Mouse (Mus musculus) midbrain, embryonic 15.5 days (tissue): Measurements from ENCODE around the gene Pitpnc1. TPM values are rescaled to one million over a fixed set of nuclear protein-coding genes. Genes with fewer than 3 reads are reported as not detected.
"Not testable (repeated sequence)": the region's sequence is repeated elsewhere in the genome, so short reads cannot be mapped to it uniquely, and the experiment has no call there.

Experiments
- ATAC-seq: fragments of 200-750 bp; cut with Nextera tagmentation; replicated peaks from 2 replicates; pipeline ENCODE4 v1.8.0; 2017; ENCODE audit warnings: moderate TSS enrichment
- H3K27ac ChIP-seq: fragments of 300-500 bp; sonication (generic); 2 replicates; pipeline ENCODE4 v1.5.1; 2015; ENCODE audit warnings: mild to moderate bottlenecking, inconsistent platforms
- H3K27me3 ChIP-seq: fragments of 300-500 bp; sonication (generic); replicated peaks from 2 replicates; pipeline ENCODE4 v1.6.1; 2015; ENCODE audit warnings: inconsistent platforms
- H3K36me3 ChIP-seq: fragments of 300-500 bp; sonication (generic); replicated peaks from 2 replicates; pipeline ENCODE4 v1.6.1; 2015; ENCODE audit warnings: inconsistent platforms
- H3K4me1 ChIP-seq: fragments of 300-500 bp; sonication (generic); 2 replicates; pipeline ENCODE4 v1.6.1; 2015; ENCODE audit warnings: inconsistent platforms
- H3K4me2 ChIP-seq: fragments of 300-500 bp; sonication (generic); 2 replicates; pipeline ENCODE4 v1.6.1; 2015; ENCODE audit warnings: inconsistent platforms, mild to moderate bottlenecking, moderate library complexity
- H3K4me3 ChIP-seq: fragments of 300-500 bp; sonication (generic); 2 replicates; pipeline ENCODE4 v1.5.1; 2015; ENCODE audit warnings: mild to moderate bottlenecking, inconsistent platforms
- H3K9ac ChIP-seq: fragments of 300-500 bp; sonication (generic); 2 replicates; pipeline ENCODE4 v1.6.1; 2015; ENCODE audit warnings: mild to moderate bottlenecking, inconsistent platforms
- H3K9me3 ChIP-seq: fragments of 300-500 bp; sonication (generic); 2 replicates; pipeline ENCODE4 v1.6.1; 2016; ENCODE audit warnings: inconsistent platforms
- WGBS: fragments of 180-500 bp; shearing (Covaris S2); methylation state at CpG from one replicate; pipeline ENCODE4 v1.1.7; 2015; ENCODE audit warnings: mixed read lengths; 5-methylcytosine and 5-hydroxymethylcytosine counted together
- polyA plus RNA-seq: library from polyadenylated mRNA; unstranded; fragments of >200 nt; fragmentation: Nextera tagmentation; extraction: Ambion mirVana; gene quantifications from 2 replicates; pipeline ENCODE4 v1.2.1, GENCODE M21; 2015

The Pitpnc1 gene
- polyA plus RNA-seq, result 43.0 and 43.7 TPM in 2 replicates

GRCm38 (mm10) chr11:107470521-107471041 is at the start of gene Pitpnc1:
Pitpnc1 (minus strand) TSS chr11:107470699.
- Histone ChIP-seq H3K27ac (peak within 1 kb of the TSS; percentile 89), H3K27me3 (no peaks in the 10 kb centered on the region), H3K4me3 (peak within 1 kb of the TSS; percentile 83), H3K9me3 (no peaks in the 10 kb centered on the region), H3K4me1 (peaks cover 27% of the 10 kb centered on the region), H3K36me3 (no peaks in the 10 kb centered on the region), H3K9ac (peak within 1 kb of the TSS; percentile 85), H3K4me2 (peak within 1 kb of the TSS; percentile 63)
- ATAC-seq, result peak; percentile 87
- WGBS, result 0% methylated on average over 37 of the region's 37 CpGs

- no peaks in the 10 kb centered on the region for H3K36me3 ChIP-seq
- no peak for ATAC-seq
- H3K4me3 ChIP-seq, result no peak overlapping the region
- H3K27ac ChIP-seq, result no peak overlapping the region
- WGBS, result 84% methylated on average over 5 of the region's 5 CpGs
- no peak overlapping the region for H3K9ac ChIP-seq
- no peaks in the 10 kb centered on the region for H3K9me3 ChIP-seq
- H3K27me3 ChIP-seq, result no peaks in the 10 kb centered on the region
- no peaks in the 10 kb centered on the region for H3K4me1 ChIP-seq
- H3K4me2 ChIP-seq, result no peak overlapping the region
Measured at GRCm38 (mm10) chr11:107518645-107519429, 48.3 kb upstream of the Pitpnc1 start.

GRCm38 (mm10) chr11:107516387-107516786 is 45.9 kb upstream of the Pitpnc1 start:
- Histone ChIP-seq H3K27ac (no peak overlapping the region), H3K4me3 (no peak overlapping the region), H3K9me3 (no peaks in the 10 kb centered on the region), H3K4me1 (no peaks in the 10 kb centered on the region), H3K9ac (no peak overlapping the region), H3K27me3 (no peaks in the 10 kb centered on the region), H3K36me3 (no peaks in the 10 kb centered on the region), H3K4me2 (no peak overlapping the region)
- no peak for ATAC-seq
- 94% methylated on average over 2 of the region's 2 CpGs for WGBS

GRCm38 (mm10) chr11:107513047-107513446 is 42.5 kb upstream of the Pitpnc1 start:
- peak; percentile 58 for ATAC-seq
- WGBS, result 70% methylated on average over 10 of the region's 10 CpGs

GRCm38 (mm10) chr11:107511954-107512353 is 41.5 kb upstream of the Pitpnc1 start:
- not testable (repeated sequence) for H3K27me3 ChIP-seq, H3K9ac ChIP-seq, H3K36me3 ChIP-seq, H3K27ac ChIP-seq, H3K4me3 ChIP-seq, H3K4me2 ChIP-seq, ATAC-seq, H3K9me3 ChIP-seq
- WGBS, result 52% methylated on average over 4 of the region's 5 CpGs
- H3K4me1 ChIP-seq, result peaks cover 15% of the 10 kb centered on the region

More at GRCm38 (mm10) chr11:107513047-107513446, 42.5 kb upstream of the Pitpnc1 start:
- no peak overlapping the region for H3K4me2 ChIP-seq
- H3K9me3 ChIP-seq, result no peaks in the 10 kb centered on the region
- peaks cover 15% of the 10 kb centered on the region for H3K4me1 ChIP-seq
- H3K27me3 ChIP-seq, result no peaks in the 10 kb centered on the region
- 0 out of 2 replicates have a peak overlapping the region, but pooled peaks have one; percentile 29 for H3K27ac ChIP-seq
- H3K9ac ChIP-seq, result no peak overlapping the region
- H3K36me3 ChIP-seq, result no peaks in the 10 kb centered on the region
- H3K4me3 ChIP-seq, result no peak overlapping the region

- Histone ChIP-seq H3K4me2 (peak overlapping the region; percentile 25), H3K4me3 (no peak overlapping the region), H3K4me1 (peaks cover 15% of the 10 kb centered on the region), H3K9me3 (no peaks in the 10 kb centered on the region), H3K36me3 (no peaks in the 10 kb centered on the region), H3K27me3 (no peaks in the 10 kb centered on the region), H3K27ac (no peak overlapping the region), H3K9ac (no peak overlapping the region)
- WGBS, result 5% methylated on average over 18 of the region's 18 CpGs
- ATAC-seq, result no peak
Measured at GRCm38 (mm10) chr11:107510362-107511269, 40.1 kb upstream of the Pitpnc1 start.

- Histone ChIP-seq H3K9me3 (no peaks in the 10 kb centered on the region), H3K36me3 (no peaks in the 10 kb centered on the region), H3K27ac (no peak overlapping the region), H3K4me1 (peaks cover 15% of the 10 kb centered on the region), H3K4me3 (no peak overlapping the region), H3K9ac (no peak overlapping the region), H3K27me3 (no peaks in the 10 kb centered on the region), H3K4me2 (0 out of 2 replicates have a peak overlapping the region, but pooled peaks have one; percentile 11)
- no peak; the same call in 1 of the 2 replicates for ATAC-seq
- 16% methylated on average over 11 of the region's 11 CpGs for WGBS
Measured at GRCm38 (mm10) chr11:107509631-107510338, 39.3 kb upstream of the Pitpnc1 start.

- H3K36me3 ChIP-seq, result no peaks in the 10 kb centered on the region
- H3K4me1 ChIP-seq, result peaks cover 15% of the 10 kb centered on the region
- no peaks in the 10 kb centered on the region for H3K9me3 ChIP-seq
- no peak overlapping the region for H3K4me2 ChIP-seq
- WGBS, result 52% methylated on average over 1 of the region's 1 CpGs
- no peak overlapping the region for H3K27ac ChIP-seq
- no peak for ATAC-seq
- H3K4me3 ChIP-seq, result no peak overlapping the region
- no peaks in the 10 kb centered on the region for H3K27me3 ChIP-seq
- H3K9ac ChIP-seq, result no peak overlapping the region
Measured at GRCm38 (mm10) chr11:107506260-107506659, 35.8 kb upstream of the Pitpnc1 start.

- H3K9ac ChIP-seq, H3K9me3 ChIP-seq, H3K4me2 ChIP-seq, ATAC-seq, H3K36me3 ChIP-seq, H3K27me3 ChIP-seq, H3K27ac ChIP-seq, H3K4me3 ChIP-seq, H3K4me1 ChIP-seq: not testable (repeated sequence)
- WGBS, result 92% methylated on average over 3 of the region's 4 CpGs
Measured at GRCm38 (mm10) chr11:107504364-107504763, 33.9 kb upstream of the Pitpnc1 start.

- no peaks in the 10 kb centered on the region for H3K4me1 ChIP-seq
- no peaks in the 10 kb centered on the region for H3K27me3 ChIP-seq
- no peaks in the 10 kb centered on the region for H3K9me3 ChIP-seq
- H3K9ac ChIP-seq, result no peak overlapping the region
- no peak overlapping the region for H3K4me3 ChIP-seq
- H3K4me2 ChIP-seq, result no peak overlapping the region
- no peak for ATAC-seq
- H3K27ac ChIP-seq, result no peak overlapping the region
- WGBS, result 86% methylated on average over 8 of the region's 8 CpGs
- peaks cover 6% of the 10 kb centered on the region; the same call in 1 of the 2 replicates for H3K36me3 ChIP-seq
Measured at GRCm38 (mm10) chr11:107502801-107503200, 32.3 kb upstream of the Pitpnc1 start.

- no peak overlapping the region for H3K4me3 ChIP-seq
- ATAC-seq, result no peak
- H3K27ac ChIP-seq, result no peak overlapping the region
- WGBS, result 94% methylated on average over 3 of the region's 3 CpGs
- H3K9me3 ChIP-seq, result no peaks in the 10 kb centered on the region
- H3K9ac ChIP-seq, result no peak overlapping the region
- no peak overlapping the region for H3K4me2 ChIP-seq
- H3K27me3 ChIP-seq, result no peaks in the 10 kb centered on the region
- H3K4me1 ChIP-seq, result peaks cover 24% of the 10 kb centered on the region
- peaks cover 18% of the 10 kb centered on the region for H3K36me3 ChIP-seq
Measured at GRCm38 (mm10) chr11:107484341-107484740, 13.8 kb upstream of the Pitpnc1 start.
